In the genomic region with DNA sequence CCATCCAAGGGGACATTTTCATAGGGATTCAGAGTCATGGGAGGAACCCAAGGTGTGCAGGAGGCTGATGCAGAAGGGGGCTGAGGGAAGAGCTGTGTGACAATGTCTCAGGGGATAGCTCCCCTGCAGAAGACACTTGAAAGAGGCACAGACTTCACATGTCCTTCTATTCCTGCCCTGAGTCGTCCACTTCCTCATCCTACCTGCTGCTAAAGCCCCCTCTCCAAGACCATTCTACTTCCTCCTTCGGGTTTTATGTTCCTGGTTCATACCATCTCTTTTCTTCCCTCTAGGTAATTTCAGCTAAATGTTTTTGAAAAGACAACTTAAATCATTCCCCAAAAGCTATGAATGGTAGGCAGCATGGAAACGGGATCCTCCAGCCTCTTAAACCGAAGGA, we compare ENCODE assay signal across 29 mouse cellular contexts. TPM values are rescaled to one million over a fixed set of nuclear protein-coding genes. Genes with fewer than 3 reads are reported as not detected.
A peak's percentile ranks its signal among the peaks of the same experiment; 100 is the strongest.
DNase-seq lines count a peak whose midpoint lies in the region; ATAC-seq lines count a peak whose summit lies in the region.
"Had no signal": no experiment of that assay in that cellular context is flagged by ENCODE, and none has a peak within 500 bp of the region (broad histone marks: within the 10 kb centered on the region; RNA-seq: fewer than 3 reads in every experiment).

No protein-coding gene starts in this region.

- intact Hi-C loops in gastrocnemius, postnatal 14 days (cut with DNase I; ENCODE audit: low total_unique reads): no loop called here

- no peak for ATAC-seq in liver, embryonic 12.5 days
- ATAC-seq in liver, embryonic 15.5 days (ENCODE audit: insufficient read depth): no peak
- ATAC-seq in liver, embryonic 11.5 days (replicated peaks; ENCODE audit: low FRiP score): no peak
- peak; percentile 66 for ATAC-seq in granulocyte monocyte progenitor cell, adult 5-6 weeks (replicated peaks; ENCODE audit: poor library complexity, severe bottlenecking)
- ATAC-seq: CD4-positive, CD25-positive, alpha-beta regulatory T cell, adult 4 months; forebrain, embryonic 14.5 days; forebrain, embryonic 16.5 days had no signal

- WGBS in liver, embryonic 12.5 days (ENCODE audit: insufficient replicate concordance): 56% methylated on average over 4 of the region's 4 CpGs
- 58% methylated on average over 4 of the region's 4 CpGs for WGBS in liver, embryonic 15.5 days (ENCODE audit: insufficient replicate concordance)
- 73% methylated on average over 4 of the region's 4 CpGs for WGBS in liver, embryonic 11.5 days

- H3K4me1 ChIP-seq in liver, embryonic 12.5 days: peaks cover 96% of the 10 kb centered on the region
- peaks cover 89% of the 10 kb centered on the region for H3K4me1 ChIP-seq in liver, embryonic 15.5 days (replicated peaks)
- peaks cover 51% of the 10 kb centered on the region for H3K4me1 ChIP-seq in liver, embryonic 11.5 days (replicated peaks; ENCODE audit: control insufficient read depth, insufficient read depth, low read length)
- peaks cover 97% of the 10 kb centered on the region for H3K4me1 ChIP-seq in megakaryocyte, embryonic 14.5 days
- H3K4me1 ChIP-seq: embryonic facial prominence, embryonic 15.5 days had no signal

- H3K27ac ChIP-seq in liver, embryonic 12.5 days: peak overlapping the region; percentile 10
- 0 out of 2 replicates have a peak overlapping the region, but pooled peaks have one; percentile 24 for H3K27ac ChIP-seq in liver, embryonic 15.5 days (replicated peaks)
- no peak overlapping the region for H3K27ac ChIP-seq in liver, embryonic 11.5 days (ENCODE audit: low read depth, low read length)
- H3K27ac ChIP-seq: embryonic facial prominence, embryonic 13.5 days; embryonic facial prominence, embryonic 15.5 days; forebrain, embryonic 12.5 days had no signal

- no peak overlapping the region for H3K9ac ChIP-seq in liver, embryonic 12.5 days
- H3K9ac ChIP-seq in liver, embryonic 15.5 days: no peak overlapping the region
- H3K9ac ChIP-seq in liver, embryonic 11.5 days (ENCODE audit: low read depth, low read length): no peak overlapping the region
- H3K9ac ChIP-seq: embryonic facial prominence, embryonic 13.5 days; embryonic facial prominence, embryonic 15.5 days; forebrain, embryonic 12.5 days had no signal

- H3K36me3 ChIP-seq in liver, embryonic 12.5 days: no peaks in the 10 kb centered on the region
- no peaks in the 10 kb centered on the region for H3K36me3 ChIP-seq in liver, embryonic 15.5 days (replicated peaks)
- H3K36me3 ChIP-seq in liver, embryonic 11.5 days (ENCODE audit: control insufficient read depth, insufficient read depth, low read length): no peaks in the 10 kb centered on the region
- H3K36me3 ChIP-seq in megakaryocyte, embryonic 14.5 days (replicated peaks; ENCODE audit: low read length): peaks cover 64% of the 10 kb centered on the region
- H3K36me3 ChIP-seq: embryonic facial prominence, embryonic 13.5 days; embryonic facial prominence, embryonic 15.5 days; forebrain, embryonic 10.5 days; forebrain, embryonic 12.5 days had no signal

- H3K9me3 ChIP-seq in liver, embryonic 12.5 days (replicated peaks): no peaks in the 10 kb centered on the region
- no peaks in the 10 kb centered on the region for H3K9me3 ChIP-seq in liver, embryonic 15.5 days (replicated peaks)
- H3K9me3 ChIP-seq in liver, embryonic 11.5 days (ENCODE audit: control insufficient read depth, low read length): no peaks in the 10 kb centered on the region
- H3K9me3 ChIP-seq in megakaryocyte, embryonic 14.5 days: no peaks in the 10 kb centered on the region
- H3K9me3 ChIP-seq: embryonic facial prominence, embryonic 13.5 days; embryonic facial prominence, embryonic 15.5 days; forebrain, embryonic 10.5 days; forebrain, embryonic 12.5 days; G1E had no signal

- no peaks in the 10 kb centered on the region for H3K27me3 ChIP-seq in liver, embryonic 12.5 days (replicated peaks)
- no peaks in the 10 kb centered on the region for H3K27me3 ChIP-seq in liver, embryonic 15.5 days
- H3K27me3 ChIP-seq in liver, embryonic 11.5 days (replicated peaks; ENCODE audit: control insufficient read depth, insufficient read depth, low read length): no peaks in the 10 kb centered on the region
- no peaks in the 10 kb centered on the region for H3K27me3 ChIP-seq in megakaryocyte, embryonic 14.5 days (replicated peaks)
- H3K27me3 ChIP-seq: CH12.LX; embryonic facial prominence, embryonic 13.5 days; embryonic facial prominence, embryonic 15.5 days; forebrain, embryonic 12.5 days had no signal

- no peak overlapping the region for H3K4me2 ChIP-seq in liver, embryonic 12.5 days
- no peak overlapping the region for H3K4me2 ChIP-seq in liver, embryonic 15.5 days
- H3K4me2 ChIP-seq in liver, embryonic 11.5 days: no peak overlapping the region
- H3K4me2 ChIP-seq: embryonic facial prominence, embryonic 13.5 days; embryonic facial prominence, embryonic 15.5 days; forebrain, embryonic 12.5 days had no signal

- DNase-seq in liver: no peak
- DNase-seq in liver, embryonic 11.5 days (ENCODE audit: low spot score): no peak
- no peak for DNase-seq in gastrocnemius, postnatal 14 days
- no peak for DNase-seq in adrenal gland, postnatal 4 days (ENCODE audit: low spot score in 2 of 2)
- DNase-seq: adrenal gland, adult 2 months; adrenal gland, postnatal 10 days; adrenal gland, postnatal 25 days; B cell, adult 2 months; cerebellum, adult 11 months; cerebellum, adult 18-20 months; cerebellum, adult 8-10 months; cerebellum, adult 9-11 months; cerebellum, postnatal 14 days; cerebellum, postnatal 36 days; embryo, embryonic 11 days had no signal

- H3K4me3 ChIP-seq in liver, embryonic 12.5 days: no peak overlapping the region
- no peak overlapping the region for H3K4me3 ChIP-seq in liver, embryonic 15.5 days (replicated peaks)
- H3K4me3 ChIP-seq in liver, embryonic 11.5 days (ENCODE audit: low read depth, low read length): no peak overlapping the region
- H3K4me3 ChIP-seq in megakaryocyte, embryonic 14.5 days (replicated peaks): peak overlapping the region; percentile 47
- H3K4me3 ChIP-seq: embryonic facial prominence, embryonic 13.5 days; embryonic facial prominence, embryonic 15.5 days; erythroblast, embryonic 14.5 days; forebrain, embryonic 10.5 days; forebrain, embryonic 12.5 days had no signal

RNA-seq across cellular contexts. Expression of a gene that starts 16.5 kb away (rescaled TPM):
- 3.9 and 4.4 TPM in 2 replicates for polyA plus RNA-seq in liver, embryonic 12.5 days (2016; fragmentation: Nextera tagmentation; extraction: Ambion mirVana)
- 2.1 and 2.2 TPM in 2 replicates for polyA plus RNA-seq in liver, embryonic 15.5 days (2015; fragmentation: Nextera tagmentation; extraction: Ambion mirVana)
- polyA plus RNA-seq in liver, embryonic 11.5 days (2014; fragmentation: Nextera tagmentation; extraction: Ambion mirVana): 5.3 and 6.0 TPM in 2 replicates
- total RNA-seq in granulocyte monocyte progenitor cell, adult 5-6 weeks (2014; fragmentation: Nextera tagmentation): 13.4 and 16.7 TPM in 2 replicates
- 9.9 and 14.1 TPM in 2 replicates for total RNA-seq in granulocyte monocyte progenitor cell, adult 5-6 weeks (2017)
- 3.7 and 6.1 TPM in 2 replicates for polyA plus RNA-seq in megakaryocyte, embryonic 14.5 days (2012; ENCODE audit: insufficient read depth, low replicate concordance)
- 1 to 10 TPM; 1.2 to 2.1 TPM for total RNA-seq in gastrocnemius, postnatal 14 days (2021)
- 1 to 10 TPM; 5.2 to 7.4 TPM for total RNA-seq in adrenal gland, postnatal 4 days (2021)
